Mouse (Mus musculus) embryonic stem cell, embryonic (primary cell): ENCODE measurements around the gene Fam171a1.
"Not testable (repeated sequence)": the region's sequence is repeated elsewhere in the genome, so short reads cannot be mapped to it uniquely, and the experiment has no call there.

Source experiments
- CTCF ChIA-PET, 4 experiments: fragments of 300-600 bp in 2 of 4; fragments of 350-600 bp in 2 of 4; sonication (Branson Sonifier 250); formaldehyde crosslinking; loops; one replicate each; lab custom pipeline; 2022; ENCODE audit warnings: inconsistent platforms in 2 of 4; lab: Charles Lee
- POLR2A ChIA-PET, 4 experiments: fragments of 300-600 bp in 2 of 4; fragments of 350-600 bp in 2 of 4; sonication (Branson Sonifier 250); formaldehyde crosslinking; loops; one replicate each; lab custom pipeline; 2022; ENCODE audit warnings: antibody characterized with exemption in 4 of 4, inconsistent platforms in 1 of 4; lab: Charles Lee

Gene Fam171a1

DNA sequence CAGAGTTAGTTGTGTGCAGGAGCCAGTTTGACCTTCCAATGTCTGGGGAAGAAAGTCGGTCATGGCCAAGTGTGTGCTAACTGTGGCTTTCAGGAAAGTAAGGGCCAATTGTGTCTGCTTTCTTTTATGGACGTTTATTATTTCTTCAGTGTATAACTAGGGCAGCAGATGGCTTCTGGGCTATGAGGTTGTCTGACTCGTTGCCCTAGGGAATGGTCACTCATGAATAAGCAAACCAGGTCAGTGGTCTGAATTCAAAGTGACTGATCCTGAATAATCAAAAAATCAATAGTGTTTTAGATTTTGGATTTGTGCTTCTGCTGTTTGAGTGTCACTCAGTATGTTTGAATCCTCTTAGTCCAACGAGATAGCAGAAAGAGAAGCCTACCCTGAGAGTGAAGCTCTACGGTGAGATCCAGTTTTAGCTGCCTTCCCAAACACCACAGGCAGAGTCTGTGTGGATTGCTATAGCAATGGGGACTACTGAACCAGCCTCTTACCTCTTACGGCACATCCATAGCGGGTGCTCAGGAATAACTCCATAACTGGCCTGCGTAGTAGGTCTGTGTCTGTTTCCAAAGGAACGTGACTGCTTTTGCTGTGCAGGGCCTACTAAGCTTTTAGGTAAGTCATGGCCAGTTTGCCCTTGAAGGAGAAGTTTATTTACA, 93.1 kb downstream of the Fam171a1 start:
- ChIA-PET POLR2A (no interaction called here), CTCF (no interaction called here)

DNA sequence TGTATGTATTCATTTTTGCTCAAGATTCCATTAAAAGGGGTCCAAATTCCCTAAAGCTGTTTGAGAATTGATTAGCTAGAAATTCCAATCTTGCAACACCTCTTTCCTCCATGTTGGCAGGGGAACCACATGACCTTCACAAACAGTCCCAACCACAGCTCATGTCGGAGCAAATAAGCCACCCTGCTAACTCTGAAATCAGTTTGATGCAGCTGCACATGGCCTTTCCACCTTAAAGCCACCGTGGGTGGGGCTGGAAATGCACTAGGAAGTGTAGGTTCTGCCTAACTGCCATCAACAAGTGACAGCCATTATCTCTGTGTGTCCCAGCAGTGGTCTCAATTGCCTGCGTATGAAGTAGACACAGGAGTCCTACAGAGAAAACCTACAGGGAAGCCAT, 101.5 kb downstream of the Fam171a1 start:
- ChIA-PET CTCF (no interaction called here), POLR2A (no interaction called here)

DNA sequence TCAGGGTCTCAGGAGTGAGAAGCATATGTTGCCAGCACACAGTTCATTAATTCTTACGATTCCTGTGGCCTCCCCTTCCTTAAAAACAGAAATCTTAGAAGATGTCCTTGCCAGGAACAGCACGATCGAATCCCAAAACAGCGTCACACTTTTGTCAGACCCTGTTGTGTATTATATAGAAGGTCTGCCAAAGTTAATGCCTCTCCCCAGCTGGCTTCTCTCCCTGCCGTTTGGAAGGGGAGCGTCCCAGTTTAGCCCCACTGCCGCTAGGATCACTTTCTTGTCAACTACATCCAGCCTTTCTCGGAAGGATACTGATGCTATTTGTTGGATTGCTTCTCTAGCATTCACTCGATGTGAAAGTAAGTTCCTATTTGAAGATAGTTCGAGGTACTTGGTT, 102.6 kb downstream of the Fam171a1 start:
- ChIA-PET CTCF (no interaction called here), POLR2A (interaction anchor here in 1 of 4 experiments (0.6 kb wide), 1 partner anchor 17 kb away, joined by 3 read pairs; no protein-coding TSS in a partner anchor)

DNA sequence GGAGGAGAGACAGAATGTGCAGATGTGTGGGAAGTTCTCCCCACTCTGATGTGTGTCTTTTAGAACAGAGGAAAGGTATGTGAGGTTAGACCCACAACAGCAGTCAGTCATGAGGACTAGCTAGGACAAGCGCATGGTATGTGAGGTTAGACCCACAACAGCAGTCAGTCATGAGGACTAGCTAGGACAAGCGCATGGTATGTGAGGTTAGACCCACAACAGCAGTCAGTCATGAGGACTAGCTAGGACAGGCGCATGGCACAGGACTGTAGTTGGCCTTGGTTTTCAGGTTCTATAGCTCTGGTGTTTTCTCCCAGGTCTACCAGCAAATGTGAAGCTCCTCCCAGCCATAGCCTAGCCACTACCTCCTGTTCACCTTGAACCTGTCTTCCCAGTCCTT, 103.6 kb downstream of the Fam171a1 start:
- CTCF ChIA-PET, result interaction anchor here in 1 of 4 experiments (1.1 kb wide), 1 partner anchor 11 kb away, joined by 6 read pairs; no protein-coding TSS in a partner anchor
- POLR2A ChIA-PET, result not testable (repeated sequence)

DNA sequence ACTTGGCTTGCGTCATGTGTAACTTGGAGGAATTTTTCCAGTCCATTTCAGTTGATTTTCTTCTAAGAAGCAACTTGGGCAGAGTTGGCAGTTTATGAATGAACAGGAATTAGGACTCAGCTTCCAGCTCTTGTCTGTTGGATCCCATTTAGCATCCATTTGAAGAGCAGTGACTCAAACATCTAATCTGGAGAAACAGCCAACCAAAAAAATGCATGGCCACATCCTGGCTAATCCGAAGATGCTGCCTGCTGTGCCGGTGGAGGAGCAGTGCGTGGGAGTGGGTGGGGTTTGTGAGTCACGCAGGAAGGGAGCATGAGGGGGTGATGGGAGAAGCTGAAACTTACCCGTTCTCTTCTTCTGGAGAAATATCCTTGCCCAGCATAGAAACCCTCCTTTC, 104.2 kb downstream of the Fam171a1 start:
- ChIA-PET POLR2A (no interaction called here), CTCF (interaction anchor here in 2 of 4 experiments (0.6 to 1.1 kb wide), 2 partner anchors 11 to 202 kb away, joined by 3 to 6 read pairs; no protein-coding TSS in a partner anchor)

DNA sequence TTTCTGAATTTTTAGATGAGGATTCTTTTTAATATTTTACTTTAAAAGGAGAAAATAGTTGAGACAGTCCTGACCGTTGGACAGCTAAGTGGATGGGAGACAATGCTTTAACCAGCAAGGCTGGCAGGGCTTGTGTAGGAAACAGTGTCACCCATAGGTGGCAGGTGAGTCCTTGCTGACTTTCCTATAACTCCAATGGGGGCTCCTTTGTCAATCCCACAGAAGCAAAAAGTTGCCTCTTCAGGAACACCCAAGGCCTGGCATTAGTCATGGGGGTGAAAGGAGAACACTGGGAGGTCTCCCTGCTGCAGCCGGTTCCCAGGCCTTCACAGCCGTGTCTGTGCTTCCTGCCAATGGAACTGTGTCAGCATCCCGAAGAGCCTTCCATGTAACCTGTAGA, 114.5 kb downstream of the Fam171a1 start:
- POLR2A ChIA-PET, result interaction anchor here in 2 of 4 experiments (0.6 to 1.1 kb wide), 3 partner anchors 10 to 401 kb away, joined by 3 to 4 read pairs (median 3); partner anchors contain the start of gene Rpp38 (in 1 of the 2)
- CTCF ChIA-PET, result interaction anchor here in 1 of 4 experiments (0.7 to 1.0 kb wide), 2 partner anchors 11 to 15 kb away, joined by 3 to 6 read pairs; no protein-coding TSS in a partner anchor

DNA sequence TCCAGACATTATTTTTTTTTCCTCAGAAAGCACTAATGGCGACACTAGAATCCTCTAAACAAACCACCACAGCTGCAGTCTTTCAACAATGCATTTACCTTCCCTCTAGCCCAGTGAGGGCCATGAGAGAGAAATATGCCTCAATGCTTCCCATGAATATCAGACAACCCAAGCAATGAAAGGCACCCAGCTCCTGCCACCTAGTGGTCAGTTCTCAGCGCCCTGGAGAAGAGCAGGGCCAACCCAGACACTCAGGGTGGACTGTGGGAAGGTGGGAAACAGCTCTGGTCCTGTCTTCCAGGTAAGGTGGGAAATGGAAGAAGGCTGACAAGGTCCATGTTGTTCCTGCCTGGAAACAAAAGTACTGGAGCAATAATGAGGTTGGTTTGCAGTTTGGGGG, 115.0 kb downstream of the Fam171a1 start:
- ChIA-PET POLR2A (interaction anchor here in 2 of 4 experiments (0.6 to 1.1 kb wide), 4 partner anchors 10 to 1278 kb away, joined by 3 to 4 read pairs (median 3); partner anchors contain the start of gene Rpp38 (in 1 of the 2)), CTCF (interaction anchor here in 3 of 4 experiments (0.7 to 1.3 kb wide), 4 partner anchors 8 to 139 kb away, joined by 3 to 8 read pairs (median 5); no protein-coding TSS in a partner anchor)

DNA sequence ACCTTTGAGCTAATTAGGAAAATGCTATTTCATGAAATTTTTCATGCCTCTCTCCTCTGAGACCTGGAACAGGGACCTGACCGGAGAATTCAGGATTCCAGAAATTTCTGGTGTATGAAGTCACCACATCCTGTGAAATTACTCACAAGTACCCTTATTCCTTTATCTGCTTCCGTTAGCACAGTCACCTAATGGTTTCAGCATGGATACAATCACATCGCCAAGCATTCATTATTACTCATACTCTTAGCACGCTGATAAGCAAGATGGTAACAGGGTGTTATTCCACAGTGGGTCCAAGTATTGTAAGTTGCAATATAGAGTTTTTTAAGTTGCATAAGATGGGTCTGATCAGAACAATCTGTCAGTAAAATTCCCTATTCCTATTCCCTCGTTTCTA, 125.2 kb downstream of the Fam171a1 start:
- ChIA-PET CTCF (no interaction called here), POLR2A (interaction anchor here in 1 of 4 experiments (1.5 kb wide), 1 partner anchor 10 kb away, joined by 3 read pairs; no protein-coding TSS in a partner anchor)

DNA sequence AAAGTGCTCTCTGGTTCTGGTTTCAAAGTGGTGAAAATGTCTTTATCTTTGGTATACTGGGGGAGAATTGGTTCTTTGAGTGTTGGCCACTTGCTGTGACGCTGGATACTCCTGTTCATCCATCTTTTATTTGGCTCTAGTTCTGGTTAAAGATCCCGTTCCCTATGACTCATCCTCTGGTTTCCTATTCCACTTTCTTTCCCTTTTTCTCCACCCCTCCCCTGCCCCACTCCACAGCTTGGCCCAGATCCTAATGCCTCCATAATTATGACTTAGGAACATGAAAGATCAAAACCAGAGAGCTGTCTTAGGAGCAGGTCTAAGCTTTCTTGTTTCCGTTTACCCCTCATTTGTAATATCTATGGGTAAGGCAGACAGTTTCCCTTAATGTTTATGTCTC, 130.2 kb downstream of the Fam171a1 start:
- ChIA-PET POLR2A (interaction anchor here in 1 of 4 experiments (1.1 to 1.5 kb wide), 2 partner anchors 18 to 38 kb away, joined by 3 to 4 read pairs; no protein-coding TSS in a partner anchor), CTCF (interaction anchor here in 1 of 4 experiments (1.0 kb wide), 1 partner anchor 16 kb away, joined by 3 read pairs; no protein-coding TSS in a partner anchor)

DNA sequence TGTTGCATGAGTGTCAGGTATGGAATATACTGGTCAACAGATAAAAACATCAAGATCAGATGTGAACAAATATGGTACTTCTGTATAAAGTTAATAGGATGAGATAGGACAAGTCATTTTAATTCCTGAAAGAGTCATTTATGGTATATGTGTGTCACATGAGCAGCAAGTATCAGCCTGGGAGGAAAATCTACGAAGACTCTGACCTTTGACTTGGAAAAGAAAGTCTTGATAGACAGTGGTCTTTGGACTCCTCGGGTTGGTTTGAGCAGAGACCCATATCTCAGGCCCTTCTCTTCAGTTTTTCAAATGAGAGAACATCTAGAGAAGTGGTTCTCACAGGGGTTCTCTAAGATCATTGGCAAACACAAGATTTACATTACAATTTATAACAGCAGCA, 137.3 kb downstream of the Fam171a1 start:
- ChIA-PET CTCF (no interaction called here), POLR2A (no interaction called here)

DNA sequence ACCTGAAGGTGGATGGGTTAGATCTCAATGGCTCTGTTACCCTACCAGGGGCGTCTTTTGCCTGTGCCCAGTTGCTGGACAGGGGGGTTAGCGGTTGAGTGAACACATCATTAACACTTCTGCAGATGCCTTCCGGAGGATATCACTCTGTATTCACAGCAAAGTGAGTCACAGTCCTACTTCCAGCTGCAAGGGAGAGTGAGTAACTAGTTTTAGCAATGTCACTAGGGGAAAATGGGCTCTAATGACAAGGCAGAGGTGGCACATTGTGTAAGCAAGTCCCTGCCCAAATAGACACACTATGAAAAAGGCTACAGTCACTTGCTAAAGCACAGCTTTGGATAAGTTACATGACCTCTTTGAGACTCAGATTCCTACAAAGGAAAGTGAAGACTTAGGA, 152.4 kb downstream of the Fam171a1 start:
- CTCF ChIA-PET, result interaction anchor here in 1 of 4 experiments (0.6 kb wide), 1 partner anchor 9 kb away, joined by 6 read pairs; no protein-coding TSS in a partner anchor
- POLR2A ChIA-PET, result interaction anchor here in 1 of 4 experiments (1.3 kb wide), 1 partner anchor 17 kb away, joined by 3 read pairs; the partner anchor contains the start of gene Nmt2

DNA sequence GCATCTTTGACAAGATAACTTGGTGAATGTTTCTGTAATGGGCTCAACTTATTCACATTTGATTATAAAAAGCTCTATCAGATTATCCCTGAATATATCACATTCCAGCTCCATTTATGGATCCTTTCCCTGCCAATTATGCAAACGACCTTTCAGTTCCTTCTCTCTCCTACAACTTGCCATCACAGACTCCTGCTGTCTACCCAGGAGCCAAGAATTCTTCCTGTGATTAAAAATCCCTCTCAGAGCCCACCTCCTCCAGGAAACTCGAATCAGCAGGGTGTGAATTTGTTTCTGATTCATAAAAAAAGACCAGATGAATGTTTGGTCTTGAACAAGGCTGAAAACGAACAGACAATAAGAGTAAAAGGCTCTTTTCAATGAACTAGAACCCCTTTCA, 153.9 kb downstream of the Fam171a1 start:
- POLR2A ChIA-PET, result interaction anchor here in 1 of 4 experiments (1.2 kb wide), 1 partner anchor 65 kb away, joined by 3 read pairs; the partner anchor contains the start of gene Rpp38
- CTCF ChIA-PET, result no interaction called here

DNA sequence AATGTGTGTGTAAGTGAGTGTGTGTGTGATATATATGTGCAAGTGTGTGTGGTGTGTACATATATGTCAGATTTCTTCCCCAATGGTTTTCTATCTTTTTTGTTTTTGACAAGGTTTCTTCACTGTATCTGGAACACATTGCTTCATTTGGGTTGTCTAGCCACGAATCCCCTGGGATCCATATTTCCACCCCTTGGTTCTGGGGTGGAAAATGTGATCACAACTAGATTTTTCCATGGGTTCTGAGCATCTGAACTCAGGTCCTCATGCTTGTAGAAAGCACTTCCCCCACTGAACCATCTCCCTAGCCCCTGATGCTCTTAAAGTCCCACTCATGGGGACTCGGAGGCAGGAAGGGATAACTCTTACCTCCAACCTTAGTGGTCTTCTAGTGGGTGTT, 159.3 kb downstream of the Fam171a1 start:
- CTCF ChIA-PET, result no interaction called here
- POLR2A ChIA-PET, result no interaction called here

DNA sequence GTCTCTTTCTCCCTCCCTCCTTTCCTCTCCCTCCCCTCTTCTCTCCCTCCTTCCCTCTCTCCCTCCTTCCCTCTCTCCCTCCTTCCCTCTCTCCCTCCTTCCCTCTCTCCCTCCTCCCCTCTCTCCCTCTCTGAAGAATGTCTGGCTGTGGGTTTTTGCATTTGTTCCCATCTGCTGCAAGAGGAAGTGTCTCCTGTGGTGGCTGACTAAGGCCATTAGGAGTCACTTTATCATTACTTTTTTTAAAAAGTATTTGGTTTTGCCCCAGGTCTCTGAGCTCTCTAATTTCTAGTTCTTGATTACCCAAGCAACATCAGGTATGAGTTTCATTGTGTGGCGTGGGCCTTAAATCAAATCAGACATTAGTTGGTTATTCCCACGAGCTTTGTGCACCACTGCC, 162.1 kb downstream of the Fam171a1 start:
- POLR2A ChIA-PET, result interaction anchor here in 1 of 4 experiments (0.6 to 1.9 kb wide), 2 partner anchors 9 to 13 kb away, joined by 4 read pairs; partner anchors contain the start of gene Nmt2
- CTCF ChIA-PET, result no interaction called here
